Mouse (Mus musculus) ZHBTc4 (cell line): ENCODE measurements around the gene Olfr392.

Experiments used
- DNase-seq: peaks from one replicate; pipeline ENCODE4 v3.0.0-alpha.2; 2011; ENCODE audit warnings: low read depth, low spot score

Olfr392 gene

DNA sequence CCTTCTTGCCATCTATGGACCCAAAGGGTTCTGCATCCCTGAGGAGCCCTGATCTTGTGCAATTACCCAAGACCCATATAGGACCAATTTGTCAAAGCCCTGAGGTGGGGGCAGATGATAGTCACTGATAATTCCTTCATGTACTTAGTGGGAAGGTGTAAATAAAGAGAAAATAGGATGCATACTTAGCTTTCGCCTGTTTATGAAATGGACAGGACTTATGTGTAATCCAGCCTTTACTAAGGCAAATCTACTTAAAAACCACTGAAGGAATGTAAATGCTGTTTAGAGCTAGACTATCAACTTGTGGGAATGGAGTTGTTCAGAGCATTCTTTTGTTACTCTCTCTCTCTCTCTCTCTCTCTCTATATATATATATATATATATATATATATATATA is at the start of gene Olfr392:
Gene Olfr392, minus strand, starts transcription at position 101 of the 400 bp plus-strand sequence.
- no peak for DNase-seq

DNA sequence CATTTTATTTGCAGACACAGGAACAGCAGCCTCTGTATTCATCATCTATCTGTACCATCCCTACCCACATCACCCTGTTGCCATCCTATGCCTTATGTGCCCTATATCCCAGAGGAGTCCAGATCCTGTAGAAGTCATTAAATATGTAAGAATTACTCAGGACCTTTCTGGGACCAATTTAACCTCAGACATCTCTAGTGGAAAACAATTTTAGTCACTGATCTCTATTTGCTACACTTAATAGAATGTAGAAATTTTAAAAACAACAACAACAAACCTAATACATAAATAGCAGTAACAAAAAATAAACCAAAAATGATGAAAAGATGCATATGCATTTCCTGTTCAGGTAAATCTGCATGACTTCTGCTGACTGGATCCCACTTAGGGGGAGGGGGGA is 34.5 kb upstream of the Olfr392 start, which contains the start of gene Olfr393:
Gene Olfr393, minus strand, starts transcription at position 101 of the 400 bp plus-strand sequence.
- no peak for DNase-seq

DNA sequence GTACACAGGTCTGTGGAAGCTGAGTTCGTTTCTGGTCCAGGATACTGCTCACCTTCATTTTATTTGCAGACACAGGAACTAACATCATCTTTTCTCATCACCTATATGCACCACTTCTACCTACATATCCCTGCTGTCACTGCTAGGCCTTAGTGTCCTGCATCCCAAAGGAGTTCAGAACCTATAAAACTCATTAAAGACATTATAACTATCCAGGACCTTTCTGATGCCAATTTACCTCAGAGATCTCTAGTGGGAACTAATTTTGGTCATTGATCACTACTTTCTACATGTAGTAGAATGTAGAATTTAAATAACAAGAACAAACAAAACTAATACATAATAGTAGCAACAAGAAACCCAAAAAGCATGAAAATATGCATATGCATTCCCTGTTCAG is 13.9 kb downstream of the Olfr392 start, which contains the start of gene Olfr391-ps:
Gene Olfr391-ps, minus strand, starts transcription at position 101 of the 400 bp plus-strand sequence.
- no peak for DNase-seq

DNA sequence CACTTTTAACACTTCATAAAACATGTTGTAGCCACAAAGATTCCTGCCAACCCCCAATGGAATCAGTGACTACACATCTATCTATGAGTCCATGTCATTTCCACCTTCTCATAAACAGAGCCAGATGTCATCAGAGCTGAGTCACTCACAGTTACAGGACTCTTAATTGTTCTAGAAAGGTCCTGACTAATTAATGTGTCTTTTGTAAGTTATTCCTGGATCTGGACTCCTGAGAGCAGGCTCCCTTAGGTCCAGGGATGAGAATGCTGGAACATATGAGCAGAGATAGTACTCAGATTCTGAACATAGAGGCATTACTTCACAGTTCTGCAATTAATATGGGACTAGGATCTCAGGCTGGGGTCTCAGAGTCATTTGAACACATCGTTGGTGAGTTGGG is 34.2 kb downstream of the Olfr392 start, which contains the start of gene Olfr390:
Gene Olfr390, plus strand, starts transcription at position 301 of the 400 bp plus-strand sequence.
- no peak for DNase-seq

DNA sequence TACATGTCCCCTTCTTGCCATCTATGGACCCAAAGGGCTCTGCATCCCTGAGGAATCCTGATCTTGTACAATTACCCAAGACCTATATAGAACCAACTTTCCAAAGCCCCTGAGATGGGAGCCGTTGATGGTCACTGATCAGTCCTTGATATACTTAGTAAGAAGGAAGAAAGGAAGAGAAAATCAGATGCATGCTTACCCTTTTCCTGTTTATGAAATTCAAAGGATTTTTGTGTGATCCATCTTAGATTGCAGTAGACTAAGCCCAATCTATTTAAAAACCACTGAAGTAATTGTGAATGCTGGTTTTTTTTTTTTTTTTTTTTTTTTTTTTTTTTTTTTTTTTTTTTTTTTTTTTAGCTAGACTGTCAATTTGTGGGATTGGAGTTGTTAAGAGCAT is 36.2 kb downstream of the Olfr392 start, which contains the start of gene Olfr389:
Gene Olfr389, minus strand, starts transcription at position 101 of the 400 bp plus-strand sequence.
- DNase-seq = no peak
